Mouse (Mus musculus): ENCODE data around the gene Fut9. TPM values are rescaled to one million over a fixed set of nuclear protein-coding genes. Genes with fewer than 3 reads are reported as not detected.

The Fut9 gene
- polyA plus RNA-seq, 1 experiment from 2014 or later: 0.03 TPM

- Histone ChIP-seq H3K27me3 (replicated peaks; ENCODE audit: control insufficient read depth, insufficient read depth, low read length) (no peaks in the 10 kb centered on the region), H3K36me3 (ENCODE audit: control insufficient read depth, insufficient read depth) (no peaks in the 10 kb centered on the region), H3K4me3 (ENCODE audit: low read depth, low read length) (no peak overlapping the region), H3K4me2 (replicated peaks; ENCODE audit: low read depth) (no peak overlapping the region), H3K9ac (ENCODE audit: low read depth, low read length) (no peak overlapping the region), H3K27ac (ENCODE audit: low read depth, low read length) (no peak overlapping the region), H3K4me1 (replicated peaks; ENCODE audit: control insufficient read depth, insufficient read depth, low read length) (no peaks in the 10 kb centered on the region), H3K9me3 (ENCODE audit: control insufficient read depth) (no peaks in the 10 kb centered on the region)
- TF ChIP-seq CTCF (IDR thresholded peaks at IDR 0.05; ENCODE audit: low read depth): no peak
- WGBS: 75% methylated on average over 3 of the region's 3 CpGs
- ATAC-seq: no peak
These were observed 138.8 kb downstream of the Fut9 start for GRCm38 (mm10) chr4:25661204-25661727.

- Histone ChIP-seq H3K27me3 (replicated peaks; ENCODE audit: control insufficient read depth, insufficient read depth, low read length) (no peaks in the 10 kb centered on the region), H3K4me1 (replicated peaks; ENCODE audit: control insufficient read depth, insufficient read depth, low read length) (no peaks in the 10 kb centered on the region), H3K4me3 (ENCODE audit: low read depth, low read length) (no peak overlapping the region), H3K36me3 (ENCODE audit: control insufficient read depth, insufficient read depth) (no peaks in the 10 kb centered on the region), H3K9me3 (ENCODE audit: control insufficient read depth) (no peaks in the 10 kb centered on the region), H3K27ac (ENCODE audit: low read depth, low read length) (no peak overlapping the region), H3K9ac (ENCODE audit: low read depth, low read length) (no peak overlapping the region), H3K4me2 (replicated peaks; ENCODE audit: low read depth) (no peak overlapping the region)
- ATAC-seq: no peak
- no peak for TF ChIP-seq CTCF (IDR thresholded peaks at IDR 0.05; ENCODE audit: low read depth)
- WGBS: 72% methylated on average over 3 of the region's 3 CpGs
These were observed 141.3 kb downstream of the Fut9 start for GRCm38 (mm10) chr4:25658792-25659191.

GRCm38 (mm10) chr4:25651902-25652301 is 148.1 kb downstream of the Fut9 start:
- no peak for ATAC-seq
- TF ChIP-seq CTCF (IDR thresholded peaks at IDR 0.05; ENCODE audit: low read depth): no peak
- Histone ChIP-seq H3K27ac (ENCODE audit: low read depth, low read length) (no peak overlapping the region), H3K4me1 (replicated peaks; ENCODE audit: control insufficient read depth, insufficient read depth, low read length) (no peaks in the 10 kb centered on the region), H3K9me3 (ENCODE audit: control insufficient read depth) (no peaks in the 10 kb centered on the region), H3K4me3 (ENCODE audit: low read depth, low read length) (no peak overlapping the region), H3K9ac (ENCODE audit: low read depth, low read length) (no peak overlapping the region), H3K4me2 (replicated peaks; ENCODE audit: low read depth) (no peak overlapping the region), H3K36me3 (ENCODE audit: control insufficient read depth, insufficient read depth) (no peaks in the 10 kb centered on the region), H3K27me3 (replicated peaks; ENCODE audit: control insufficient read depth, insufficient read depth, low read length) (no peaks in the 10 kb centered on the region)
- whole genome bisulfite sequencing: 83% methylated on average over 3 of the region's 3 CpGs

GRCm38 (mm10) chr4:25648107-25648506 is 151.9 kb downstream of the Fut9 start:
- no peak overlapping the region for H3K4me3 ChIP-seq (ENCODE audit: low read depth, low read length)
- no peak for TF ChIP-seq CTCF (IDR thresholded peaks at IDR 0.05; ENCODE audit: low read depth)
- no peak overlapping the region for H3K27ac ChIP-seq (ENCODE audit: low read depth, low read length)
- no peaks in the 10 kb centered on the region for H3K36me3 ChIP-seq (ENCODE audit: control insufficient read depth, insufficient read depth)
- WGBS: 89% methylated on average over 2 of the region's 2 CpGs
- no peaks in the 10 kb centered on the region for H3K9me3 ChIP-seq (ENCODE audit: control insufficient read depth)
- H3K27me3 ChIP-seq (replicated peaks; ENCODE audit: control insufficient read depth, insufficient read depth, low read length): no peaks in the 10 kb centered on the region
- no peaks in the 10 kb centered on the region for H3K4me1 ChIP-seq (replicated peaks; ENCODE audit: control insufficient read depth, insufficient read depth, low read length)
- no peak overlapping the region for H3K4me2 ChIP-seq (replicated peaks; ENCODE audit: low read depth)
- H3K9ac ChIP-seq (ENCODE audit: low read depth, low read length): no peak overlapping the region
- ATAC-seq: no peak

GRCm38 (mm10) chr4:25647593-25647992 is 152.5 kb downstream of the Fut9 start:
- Histone ChIP-seq H3K4me3 (ENCODE audit: low read depth, low read length) (no peak overlapping the region), H3K27ac (ENCODE audit: low read depth, low read length) (no peak overlapping the region), H3K27me3 (replicated peaks; ENCODE audit: control insufficient read depth, insufficient read depth, low read length) (no peaks in the 10 kb centered on the region), H3K9me3 (ENCODE audit: control insufficient read depth) (no peaks in the 10 kb centered on the region), H3K36me3 (ENCODE audit: control insufficient read depth, insufficient read depth) (no peaks in the 10 kb centered on the region), H3K9ac (ENCODE audit: low read depth, low read length) (no peak overlapping the region), H3K4me1 (replicated peaks; ENCODE audit: control insufficient read depth, insufficient read depth, low read length) (no peaks in the 10 kb centered on the region), H3K4me2 (replicated peaks; ENCODE audit: low read depth) (no peak overlapping the region)
- ATAC-seq: no peak
- 63% methylated on average over 1 of the region's 1 CpGs for WGBS
- no peak for TF ChIP-seq CTCF (IDR thresholded peaks at IDR 0.05; ENCODE audit: low read depth)

GRCm38 (mm10) chr4:25645580-25645979 is 154.5 kb downstream of the Fut9 start:
- Histone ChIP-seq H3K27ac (ENCODE audit: low read depth, low read length) (no peak overlapping the region), H3K36me3 (ENCODE audit: control insufficient read depth, insufficient read depth) (no peaks in the 10 kb centered on the region), H3K27me3 (replicated peaks; ENCODE audit: control insufficient read depth, insufficient read depth, low read length) (no peaks in the 10 kb centered on the region), H3K9ac (ENCODE audit: low read depth, low read length) (no peak overlapping the region), H3K4me3 (ENCODE audit: low read depth, low read length) (no peak overlapping the region), H3K4me1 (replicated peaks; ENCODE audit: control insufficient read depth, insufficient read depth, low read length) (no peaks in the 10 kb centered on the region), H3K4me2 (replicated peaks; ENCODE audit: low read depth) (no peak overlapping the region), H3K9me3 (ENCODE audit: control insufficient read depth) (no peaks in the 10 kb centered on the region)
- WGBS: 83% methylated on average over 2 of the region's 2 CpGs
- ATAC-seq: no peak
- no peak for TF ChIP-seq CTCF (IDR thresholded peaks at IDR 0.05; ENCODE audit: low read depth)

GRCm38 (mm10) chr4:25641993-25642392 is 158.1 kb downstream of the Fut9 start:
- no peak for TF ChIP-seq CTCF (IDR thresholded peaks at IDR 0.05; ENCODE audit: low read depth)
- no peak for ATAC-seq
- WGBS: 82% methylated on average over 4 of the region's 4 CpGs

More at GRCm38 (mm10) chr4:25641993-25642392, 158.1 kb downstream of the Fut9 start:
- Histone ChIP-seq H3K4me3 (ENCODE audit: low read depth, low read length) (no peak overlapping the region), H3K4me2 (replicated peaks; ENCODE audit: low read depth) (no peak overlapping the region), H3K36me3 (ENCODE audit: control insufficient read depth, insufficient read depth) (no peaks in the 10 kb centered on the region), H3K9me3 (ENCODE audit: control insufficient read depth) (no peaks in the 10 kb centered on the region), H3K4me1 (replicated peaks; ENCODE audit: control insufficient read depth, insufficient read depth, low read length) (no peaks in the 10 kb centered on the region), H3K9ac (ENCODE audit: low read depth, low read length) (no peak overlapping the region), H3K27ac (ENCODE audit: low read depth, low read length) (no peak overlapping the region), H3K27me3 (replicated peaks; ENCODE audit: control insufficient read depth, insufficient read depth, low read length) (no peaks in the 10 kb centered on the region)
